In genomic region chr4:105560055-105560454, GRCm38 (mm10) we compare ENCODE assay signal across 16 mouse cellular contexts.
"Had no signal": no experiment of that assay in that cellular context is flagged by ENCODE, and none has a peak within 500 bp of the region (broad histone marks: within the 10 kb centered on the region; RNA-seq: fewer than 3 reads in every experiment).

No protein-coding gene starts in this region.

- H3K27me3 ChIP-seq: neural tube, embryonic 15.5 days had no signal

- H3K9ac ChIP-seq: neural tube, embryonic 15.5 days had no signal

- H3K36me3 ChIP-seq: midbrain, embryonic 10.5 days; neural tube, embryonic 15.5 days had no signal

- H3K4me2 ChIP-seq: liver, embryonic 11.5 days; neural tube, embryonic 15.5 days had no signal

- ATAC-seq: hindbrain, embryonic 16.5 days; inflammation-experienced regulatory T-cells, adult 6 months had no signal

- H3K9me3 ChIP-seq: midbrain, embryonic 10.5 days; neural tube, embryonic 15.5 days had no signal

- DNase-seq: kidney, postnatal 10 days; lung, adult 2 months; lung, postnatal 10 days; lung, postnatal 4 days; midbrain, embryonic 14.5 days; right cerebral cortex, adult 18-20 months; right cerebral cortex, postnatal 25 days; thymus, adult 18-20 months; thymus, postnatal 14 days had no signal

- H3K27ac ChIP-seq: left cerebral cortex, adult 2 months; midbrain, embryonic 10.5 days; neural tube, embryonic 15.5 days had no signal

- H3K4me3 ChIP-seq: left cerebral cortex, adult 2 months; midbrain, embryonic 10.5 days; myocyte; neural tube, embryonic 15.5 days had no signal
